Mouse (Mus musculus): ENCODE measurements around the gene Igf2r.

Igf2r gene

DNA sequence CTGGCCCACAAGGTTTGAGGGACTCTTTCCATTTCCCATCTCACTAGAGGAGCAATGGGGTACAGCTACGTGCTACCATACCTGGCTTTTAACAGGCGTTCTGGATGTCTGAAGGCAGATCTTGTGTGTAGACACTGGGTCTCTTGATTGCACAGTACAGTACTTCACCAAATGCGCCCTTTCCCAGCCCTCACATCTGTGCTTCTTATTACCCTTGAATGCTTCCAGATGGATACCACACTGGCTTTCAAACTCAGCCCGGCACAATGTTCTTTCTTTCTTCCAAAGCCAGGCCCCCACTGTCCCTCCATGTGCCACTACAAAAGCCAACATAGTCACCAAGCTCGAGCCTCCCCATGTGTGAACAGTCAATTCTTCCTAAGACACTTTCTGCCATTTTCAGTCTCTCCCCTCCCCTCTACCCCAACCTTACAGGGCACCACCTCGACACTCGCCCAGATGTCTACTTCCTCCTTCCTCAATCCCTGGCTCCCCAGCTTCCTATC, 97.1 kb downstream of the Igf2r start:
- in situ Hi-C loops (cut with MboI), result no loop called here

DNA sequence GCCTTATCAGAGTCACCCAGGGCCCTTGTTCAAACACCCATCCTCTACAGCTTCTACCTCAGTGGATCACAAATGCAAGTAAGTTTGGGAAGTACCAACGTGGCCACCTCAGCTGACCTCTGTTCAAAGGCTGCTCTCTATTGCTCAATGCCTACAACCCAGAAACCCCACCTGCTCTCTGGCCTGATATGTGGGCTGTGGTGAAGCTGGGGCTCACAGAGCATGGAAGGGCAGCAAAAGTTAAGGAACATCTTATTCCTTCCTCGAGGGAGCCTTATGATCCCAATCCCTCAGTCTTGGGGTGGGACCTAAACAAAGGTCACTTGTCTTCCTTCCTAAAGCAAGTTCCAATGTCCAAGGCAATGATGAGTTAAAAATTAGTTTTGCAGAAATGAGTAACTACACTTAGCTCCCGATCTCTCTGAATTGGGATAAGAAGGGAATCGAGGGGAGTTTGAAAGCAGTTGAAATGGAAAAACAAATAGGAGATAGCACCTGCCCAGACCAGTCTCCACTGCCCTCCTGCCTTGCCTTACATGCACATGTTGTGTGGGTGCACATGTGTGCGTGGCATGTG, 98.3 kb downstream of the Igf2r start:
- in situ Hi-C loops (cut with MboI), result no loop called here

DNA sequence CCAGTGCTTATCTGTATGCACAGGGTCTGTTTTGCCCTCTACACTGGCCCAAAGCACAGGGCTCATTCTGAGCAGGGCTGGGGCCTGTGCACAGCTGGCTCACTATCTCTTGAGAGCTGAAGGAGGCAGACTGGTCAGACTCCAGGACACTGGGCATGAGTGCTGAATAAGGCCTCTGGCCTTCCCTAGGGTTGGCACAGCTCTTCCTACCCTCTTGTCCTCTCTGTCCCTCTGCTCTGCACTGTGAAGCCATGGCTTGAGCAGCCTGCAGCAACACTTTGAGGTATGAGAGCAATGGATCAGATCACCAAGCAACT, 100.1 kb downstream of the Igf2r start:
- in situ Hi-C loops (cut with MboI), result no loop called here

DNA sequence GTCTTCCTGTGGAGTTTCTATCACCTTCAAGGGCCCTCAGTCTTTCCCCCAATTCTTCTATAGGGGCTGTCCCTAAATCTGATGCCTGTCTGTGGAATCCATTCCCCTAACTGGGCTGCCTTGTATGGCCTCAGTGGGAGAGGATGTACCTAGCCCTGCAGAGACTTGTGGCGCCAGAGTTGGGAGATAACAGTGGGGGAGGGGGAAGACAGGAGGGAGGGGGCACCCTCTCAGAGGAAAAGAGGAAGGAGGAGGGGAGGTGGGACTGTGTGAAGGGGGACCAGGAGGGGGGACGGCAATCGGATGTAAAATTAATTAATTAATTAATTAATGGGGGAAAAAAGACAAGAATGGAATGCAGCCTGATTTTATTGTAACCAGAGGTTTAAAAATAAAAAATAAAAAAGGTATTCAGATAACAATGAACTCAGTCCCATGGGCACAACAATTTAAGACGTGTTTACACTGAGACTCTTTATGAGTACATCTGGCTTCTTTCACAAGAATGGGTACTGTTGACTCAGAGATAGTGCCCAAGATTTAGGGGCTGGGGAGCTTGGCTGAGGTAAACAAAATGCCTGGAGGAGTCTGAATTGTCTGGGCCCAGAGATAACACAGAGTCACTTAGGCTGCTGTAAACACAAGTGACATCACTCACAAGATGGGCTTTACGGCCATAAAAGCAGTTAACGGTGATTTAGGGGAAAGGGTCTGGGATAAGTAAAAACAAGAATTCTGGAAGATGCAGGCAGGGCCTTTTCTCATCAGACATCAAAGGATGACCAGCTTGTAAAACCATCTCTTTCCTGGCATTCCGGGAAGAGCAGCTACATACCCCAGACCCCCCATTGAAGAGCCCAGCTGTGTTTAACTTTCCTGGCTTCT, 100.7 kb downstream of the Igf2r start:
- in situ Hi-C loops (cut with MboI), result no loop called here

DNA sequence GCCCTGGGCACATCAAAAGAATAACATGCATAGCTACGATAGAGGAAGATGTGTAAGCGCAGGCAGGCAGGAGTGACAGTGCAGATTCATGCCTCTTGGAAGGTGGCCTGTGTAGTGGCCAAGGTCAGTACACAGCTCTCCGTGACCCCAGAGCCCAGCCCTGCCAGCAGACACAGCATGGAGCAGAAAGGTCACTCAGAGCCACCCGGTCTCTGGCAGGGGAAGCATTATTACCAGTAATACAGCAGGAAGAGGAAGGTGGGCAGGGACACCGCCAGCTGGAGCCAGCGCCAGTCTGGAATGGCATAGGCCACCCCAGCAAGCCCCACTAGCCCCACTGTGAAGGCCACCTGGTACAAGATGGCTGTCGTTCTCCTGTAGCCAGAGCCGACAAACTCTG, 105.3 kb downstream of the Igf2r start:
- in situ Hi-C loops (cut with MboI), result no loop called here

DNA sequence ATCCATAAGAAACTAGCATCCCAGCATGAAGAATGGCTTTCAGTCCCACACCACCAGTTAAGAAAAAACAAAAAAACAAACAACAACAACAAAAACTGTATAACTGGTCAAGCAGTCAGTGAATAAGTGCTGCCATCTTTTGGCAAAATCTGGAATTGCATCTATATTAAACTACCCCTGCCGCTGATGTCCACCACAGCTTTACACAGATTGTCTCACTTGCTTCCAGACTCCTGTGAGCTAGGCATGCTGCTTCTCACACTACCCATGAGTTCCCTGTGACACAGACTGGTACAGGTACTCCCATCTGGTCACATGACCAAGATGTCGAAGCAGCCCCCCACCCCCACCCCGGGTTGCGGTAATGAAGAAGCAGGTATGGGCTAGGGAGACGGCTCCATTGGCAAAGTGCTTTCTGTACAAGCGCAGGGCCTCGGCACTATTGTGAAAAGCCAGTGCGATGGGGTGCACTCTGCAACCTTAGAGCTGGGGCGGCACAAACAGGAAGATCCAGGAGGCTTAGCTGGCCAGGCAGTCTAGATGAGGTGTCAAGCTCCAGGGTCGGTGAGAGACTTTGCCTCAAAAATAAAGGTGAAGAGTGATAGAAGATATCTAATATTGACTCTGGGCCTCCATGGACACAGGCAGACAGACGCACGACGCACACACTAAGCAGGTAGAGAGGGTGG, 108.7 kb downstream of the Igf2r start:
- in situ Hi-C loops (cut with MboI), result no loop called here

DNA sequence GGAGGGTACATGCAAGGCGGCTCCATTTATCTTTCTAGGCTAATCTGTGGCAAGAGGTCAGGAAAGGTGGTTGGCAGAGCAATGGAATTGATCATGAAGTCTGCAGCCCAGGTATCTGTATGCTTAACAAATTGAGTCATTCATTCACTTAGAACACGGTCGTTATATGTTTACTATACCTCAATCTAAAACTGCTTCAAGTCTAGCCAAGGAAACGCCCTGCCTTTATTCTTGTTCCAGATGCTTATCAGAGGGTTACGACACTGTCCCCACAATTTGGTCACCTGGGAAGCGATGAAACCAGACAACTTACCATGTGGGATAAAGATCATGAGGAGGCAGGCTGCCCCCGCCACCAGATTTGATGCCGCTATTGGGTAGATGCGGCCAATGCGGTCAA, 110.2 kb downstream of the Igf2r start:
- in situ Hi-C loops (cut with MboI), result no loop called here

DNA sequence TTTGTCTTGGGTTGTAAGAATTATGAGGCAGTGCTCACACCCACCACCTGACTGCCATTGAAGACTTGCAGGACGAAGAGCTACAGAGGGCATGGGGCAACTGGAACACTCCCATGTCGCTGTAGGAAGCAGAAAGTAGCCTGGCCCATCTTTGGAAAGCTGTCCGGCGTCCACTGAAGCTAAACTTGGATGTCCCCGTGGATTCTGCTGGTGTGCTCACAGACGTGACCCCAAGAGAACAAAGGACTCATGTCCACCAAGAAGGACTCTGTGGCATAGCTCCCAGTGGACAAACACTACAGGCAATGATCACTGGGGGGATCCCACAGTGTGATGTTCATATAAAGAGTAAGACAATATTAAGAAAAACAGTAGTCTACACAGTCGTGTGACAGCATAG, 110.7 kb downstream of the Igf2r start:
- in situ Hi-C loops (cut with MboI), result no loop called here

DNA sequence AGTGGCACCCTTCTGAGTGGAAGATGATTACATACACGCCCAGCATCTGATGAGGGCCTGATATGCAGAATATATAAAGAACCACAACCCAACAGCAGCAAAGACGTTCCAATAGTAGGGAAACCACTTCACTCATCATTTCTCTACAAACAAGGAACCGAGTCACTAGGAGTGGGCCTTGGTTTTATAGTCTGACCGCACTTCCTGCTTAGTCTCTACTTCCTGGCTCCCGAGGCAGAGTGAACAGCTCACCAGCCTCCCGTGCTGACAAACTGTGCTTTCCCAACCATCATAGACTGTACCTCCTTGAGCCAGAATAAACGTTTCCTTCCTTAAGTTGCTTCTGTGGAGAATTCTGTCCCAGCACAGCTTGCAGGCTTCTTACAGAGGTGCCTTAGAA, 113.6 kb downstream of the Igf2r start:
- in situ Hi-C loops (cut with MboI), result no loop called here

DNA sequence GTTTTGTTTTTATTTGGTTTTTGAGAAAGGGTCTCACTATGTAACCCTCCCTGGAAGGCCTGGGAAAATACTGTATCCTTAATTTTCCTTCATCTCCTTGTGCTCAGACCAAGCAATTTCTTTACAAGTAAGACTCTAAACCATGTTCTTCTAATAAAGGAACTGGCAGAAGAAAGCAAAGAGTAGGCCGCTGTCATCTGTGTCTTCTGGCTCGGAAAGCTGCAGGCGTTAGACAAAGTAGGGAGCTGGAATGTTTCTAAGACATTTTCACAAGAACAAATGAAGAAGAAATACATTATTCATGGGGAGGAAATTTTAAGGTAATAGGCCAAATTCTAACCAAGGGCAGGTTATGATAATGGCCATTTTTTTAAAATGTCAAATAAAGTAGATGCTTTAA, 115.4 kb downstream of the Igf2r start:
- in situ Hi-C loops (cut with MboI), result no loop called here

DNA sequence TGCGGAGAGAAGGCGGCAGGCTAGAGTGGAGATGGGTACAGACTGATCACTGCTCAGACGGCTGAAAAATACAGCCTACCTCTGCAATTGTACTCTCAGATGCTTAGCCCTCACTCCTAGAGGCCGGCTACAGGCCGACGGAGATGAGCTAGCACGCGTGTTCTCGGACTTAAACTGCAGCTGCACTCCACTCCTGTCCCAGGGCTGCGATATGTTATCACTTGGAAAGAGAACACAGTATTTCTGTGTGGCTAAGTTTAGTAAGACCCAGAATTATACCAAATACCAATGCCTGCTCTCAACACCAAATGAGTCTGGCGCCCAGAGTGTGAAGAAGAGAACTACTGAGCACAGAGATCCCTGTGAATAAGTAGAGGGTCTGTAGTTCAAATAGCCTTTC, 116.9 kb downstream of the Igf2r start:
- in situ Hi-C loops (cut with MboI), result no loop called here

DNA sequence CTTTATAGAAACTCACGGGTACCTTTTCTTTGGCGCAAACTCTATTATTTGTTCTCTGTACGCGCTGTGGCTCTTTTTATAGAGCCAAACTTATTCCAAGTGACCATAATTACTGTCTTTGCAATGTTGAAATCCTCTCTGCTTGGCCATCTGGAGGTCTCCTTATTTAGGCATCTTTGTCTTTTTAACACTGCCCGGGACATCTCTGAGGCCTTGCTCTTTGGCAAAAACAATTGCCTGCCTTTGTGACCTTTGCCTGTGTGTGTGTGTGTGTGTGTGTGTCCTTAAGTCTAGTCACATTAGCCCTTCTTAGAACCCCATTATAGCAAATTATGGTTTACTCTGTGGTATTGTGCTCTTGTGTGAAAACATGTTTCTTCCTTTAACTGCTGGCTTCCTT, 124.0 kb downstream of the Igf2r start:
- in situ Hi-C loops (cut with MboI), result no loop called here

DNA sequence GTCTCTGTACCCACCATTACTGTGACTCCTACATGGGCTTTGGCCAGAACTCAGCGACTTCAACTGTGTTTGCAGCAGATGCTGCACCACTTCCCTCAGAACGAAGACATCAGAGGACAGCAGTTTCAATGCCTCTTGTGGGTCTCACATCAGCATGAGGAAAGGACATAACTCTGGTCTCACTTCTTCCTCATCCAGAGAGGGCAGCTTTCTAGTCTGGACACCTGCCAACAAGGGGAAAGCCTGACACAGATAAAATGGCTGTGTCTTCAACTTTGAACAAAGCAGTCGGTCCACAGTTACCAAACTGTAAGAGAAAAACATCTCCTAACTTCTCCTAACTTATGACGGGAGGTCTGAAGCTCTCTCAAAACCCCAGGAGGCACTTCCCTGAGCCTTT, 128.4 kb downstream of the Igf2r start:
- in situ Hi-C loops (cut with MboI), result no loop called here

DNA sequence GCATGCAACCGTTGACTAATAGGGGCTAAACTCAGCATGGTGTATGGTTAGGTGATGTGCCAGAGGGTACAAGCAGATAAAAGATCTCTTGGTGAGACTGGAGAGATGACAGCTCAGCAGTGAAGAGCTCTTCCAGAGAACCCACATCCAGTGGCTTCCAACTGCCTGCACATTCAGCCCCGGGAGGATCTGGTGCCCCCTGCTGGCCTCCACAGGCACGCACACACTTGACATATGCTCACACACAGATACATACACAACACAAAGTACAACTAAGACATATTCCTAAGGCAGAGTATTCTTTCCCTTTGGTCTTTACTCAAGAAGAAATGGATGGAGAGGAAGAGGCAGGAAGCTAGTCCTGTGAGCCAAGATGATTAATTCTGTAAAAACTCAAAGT, 129.9 kb downstream of the Igf2r start:
- in situ Hi-C loops (cut with MboI), result no loop called here

DNA sequence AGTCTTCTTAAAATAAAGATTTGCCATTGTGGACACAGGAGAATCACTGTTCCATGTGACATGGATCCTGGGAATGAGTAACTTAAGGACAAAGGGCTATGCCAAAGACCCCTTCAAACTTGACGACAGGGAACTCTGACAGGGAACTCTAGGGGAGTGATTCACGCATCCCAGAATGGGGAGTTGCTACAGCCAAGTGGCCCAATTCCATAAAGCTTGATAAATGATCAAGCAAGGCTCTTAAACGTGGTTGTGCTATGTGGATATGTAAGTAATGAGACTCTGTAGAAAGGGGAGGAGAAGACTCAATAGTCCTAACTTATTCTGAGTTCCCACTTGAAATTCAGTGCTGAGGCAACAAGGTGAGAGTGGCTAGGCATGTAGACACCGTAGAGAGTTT, 134.7 kb downstream of the Igf2r start:
- in situ Hi-C loops (cut with MboI), result no loop called here

All from mature B cell (primary cell).